Mouse (Mus musculus) bone marrow macrophage, adult 2 months (primary cell): ENCODE measurements around the gene Cryl1. TPM values are rescaled to one million over a fixed set of nuclear protein-coding genes. Genes with fewer than 3 reads are reported as not detected.

Experiments used
- H3K27ac ChIP-seq: 2 replicates; pipeline ENCODE4 v1.5.1; 2012; ENCODE audit warnings: low read depth, low read length; ENCODE audit not compliant: insufficient read depth
- H3K4me1 ChIP-seq: 2 replicates; pipeline ENCODE4 v1.6.1; 2012; ENCODE audit warnings: low read length; ENCODE audit not compliant: control insufficient read depth, insufficient read depth
- H3K4me3 ChIP-seq: 2 replicates; pipeline ENCODE4 v1.5.1; 2012; ENCODE audit warnings: mild to moderate bottlenecking, low read length, moderate library complexity; ENCODE audit not compliant: insufficient read depth
- CTCF ChIP-seq: IDR thresholded peaks from 2 replicates; pipeline ENCODE4 v1.5.1; 2012; ENCODE audit warnings: low read depth, mild to moderate bottlenecking, low read length, moderate library complexity
- POLR2A ChIP-seq: IDR thresholded peaks from 2 replicates; pipeline ENCODE4 v1.6.1; 2012; ENCODE audit warnings: mild to moderate bottlenecking, low read depth, low read length, borderline replicate concordance
- polyA plus RNA-seq: library from polyadenylated mRNA; stranded (reverse); fragments of >200 nt; gene quantifications from 2 replicates; pipeline ENCODE4 v1.2.4, GENCODE M21; 2012; ENCODE audit not compliant: missing spikeins, insufficient read depth, insufficient read length

The Cryl1 gene
- polyA plus RNA-seq, 1 experiment = 51.1 TPM

GRCm38 (mm10) chr14:57351521-57352235 is 46.7 kb downstream of the Cryl1 start:
- H3K4me1 ChIP-seq = peaks cover under 1% of the 10 kb centered on the region
- H3K4me3 ChIP-seq = no peak overlapping the region
- TF ChIP-seq CTCF (no peak), POLR2A (no peak)
- H3K27ac ChIP-seq = no peak overlapping the region

GRCm38 (mm10) chr14:57349955-57350354 is 48.4 kb downstream of the Cryl1 start:
- Histone ChIP-seq H3K4me3 (no peak overlapping the region), H3K27ac (no peak overlapping the region), H3K4me1 (no peaks in the 10 kb centered on the region)
- no peak for TF ChIP-seq CTCF
- TF ChIP-seq POLR2A = no peak

GRCm38 (mm10) chr14:57348155-57348554 is 50.2 kb downstream of the Cryl1 start:
- Histone ChIP-seq H3K4me1 (no peaks in the 10 kb centered on the region), H3K27ac (no peak overlapping the region), H3K4me3 (no peak overlapping the region)
- TF ChIP-seq CTCF = no peak
- no peak for TF ChIP-seq POLR2A

GRCm38 (mm10) chr14:57346135-57346534 is 52.2 kb downstream of the Cryl1 start:
- H3K4me1 ChIP-seq = no peaks in the 10 kb centered on the region
- no peak for TF ChIP-seq CTCF
- no peak overlapping the region for H3K4me3 ChIP-seq
- H3K27ac ChIP-seq = no peak overlapping the region

GRCm38 (mm10) chr14:57344781-57345492 is 53.4 kb downstream of the Cryl1 start:
- Histone ChIP-seq H3K4me3 (no peak overlapping the region), H3K4me1 (no peaks in the 10 kb centered on the region), H3K27ac (no peak overlapping the region)
- TF ChIP-seq POLR2A (no peak), CTCF (no peak)

- no peak overlapping the region for H3K4me3 ChIP-seq
- H3K4me1 ChIP-seq = no peaks in the 10 kb centered on the region
- TF ChIP-seq CTCF = no peak
- no peak for TF ChIP-seq POLR2A
- H3K27ac ChIP-seq = no peak overlapping the region
Observed at GRCm38 (mm10) chr14:57343057-57343750, 55.1 kb downstream of the Cryl1 start.

- no peaks in the 10 kb centered on the region for H3K4me1 ChIP-seq
- H3K4me3 ChIP-seq = no peak overlapping the region
- TF ChIP-seq POLR2A (no peak), CTCF (no peak)
- H3K27ac ChIP-seq = no peak overlapping the region
Observed at GRCm38 (mm10) chr14:57342316-57343055, 55.8 kb downstream of the Cryl1 start.

- Histone ChIP-seq H3K27ac (no peak overlapping the region), H3K4me3 (no peak overlapping the region), H3K4me1 (no peaks in the 10 kb centered on the region)
- TF ChIP-seq CTCF = no peak
- no peak for TF ChIP-seq POLR2A
Observed at GRCm38 (mm10) chr14:57338666-57339065, 59.7 kb downstream of the Cryl1 start.

GRCm38 (mm10) chr14:57334833-57335232 is 63.5 kb downstream of the Cryl1 start:
- Histone ChIP-seq H3K27ac (no peak overlapping the region), H3K4me3 (no peak overlapping the region), H3K4me1 (no peaks in the 10 kb centered on the region)
- TF ChIP-seq CTCF (no peak; the same call in 1 of the 2 replicates), POLR2A (no peak)
